Mouse (Mus musculus): Measurements from ENCODE around the gene Arid2. TPM values are rescaled to one million over a fixed set of nuclear protein-coding genes. Genes with fewer than 3 reads are reported as not detected.

The Arid2 gene
- polyA plus RNA-seq, 1 experiment from 2014 or later, result 36.5 TPM

DNA sequence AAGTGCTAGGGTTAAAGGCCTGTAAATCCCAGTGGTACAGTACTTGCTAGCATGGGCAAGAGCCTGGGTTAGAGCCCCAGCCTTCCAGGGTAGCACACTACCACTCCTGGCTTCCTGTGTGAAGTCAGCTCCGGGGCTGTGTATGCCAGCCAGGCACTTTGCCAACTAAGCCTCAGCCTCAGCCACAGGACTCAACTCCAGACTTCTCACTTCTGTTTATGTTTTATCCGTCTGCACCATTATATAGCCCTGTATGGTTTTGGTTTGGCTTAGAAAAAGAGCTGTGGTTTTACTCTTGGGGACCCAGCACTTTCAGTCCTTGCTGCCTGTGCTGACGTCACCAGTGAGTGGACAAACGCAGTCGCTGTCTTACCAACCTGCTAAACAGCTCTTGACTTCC lies 89.9 kb downstream of the Arid2 start:
- Histone ChIP-seq H3K36me3 (peaks cover 79% of the 10 kb centered on the region), H3K27ac (0 out of 2 replicates have a peak overlapping the region, but pooled peaks have one; percentile 23)
- WGBS, result 90% methylated on average over 5 of the region's 5 CpGs

DNA sequence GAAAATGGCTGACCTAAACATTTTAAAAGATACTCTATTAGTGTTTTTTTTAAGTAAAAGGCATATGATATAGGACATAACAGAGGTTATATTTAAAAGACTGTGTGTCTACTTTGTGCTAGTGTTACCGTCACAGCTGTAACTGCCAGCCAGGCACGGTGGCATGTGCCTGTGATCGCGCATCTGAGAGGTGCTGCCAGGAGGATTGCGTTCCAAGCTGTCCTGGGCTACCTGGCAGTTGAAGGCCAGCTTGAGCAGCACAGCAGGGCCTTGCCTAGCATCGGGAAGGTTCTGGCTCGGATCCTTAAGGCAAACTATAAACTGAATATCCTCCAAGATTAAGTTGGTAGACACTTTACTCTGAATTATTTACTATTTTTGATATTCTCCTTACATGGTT lies 90.4 kb downstream of the Arid2 start:
- Histone ChIP-seq H3K4me3 (replicated peaks) (no peak overlapping the region), H3K4me1 (replicated peaks) (no peaks in the 10 kb centered on the region), H3K27ac (no peak overlapping the region), H3K4me2 (no peak overlapping the region), H3K27me3 (no peaks in the 10 kb centered on the region), H3K9me3 (no peaks in the 10 kb centered on the region), H3K36me3 (peaks cover 79% of the 10 kb centered on the region), H3K9ac (replicated peaks) (no peak overlapping the region)
- ATAC-seq (ENCODE audit: insufficient number of reproducible peaks, insufficient read depth, low FRiP score, low TSS enrichment, low read depth), result no peak
- WGBS, result 93% methylated on average over 7 of the region's 7 CpGs

More for the DNA sequence above, 89.9 kb downstream of the Arid2 start:
- Histone ChIP-seq H3K27me3 (no peaks in the 10 kb centered on the region), H3K9me3 (no peaks in the 10 kb centered on the region), H3K4me2 (no peak overlapping the region), H3K4me3 (replicated peaks) (no peak overlapping the region), H3K4me1 (replicated peaks) (no peaks in the 10 kb centered on the region), H3K9ac (replicated peaks) (no peak overlapping the region)
- no peak for ATAC-seq (ENCODE audit: insufficient number of reproducible peaks, insufficient read depth, low FRiP score, low TSS enrichment, low read depth)

DNA sequence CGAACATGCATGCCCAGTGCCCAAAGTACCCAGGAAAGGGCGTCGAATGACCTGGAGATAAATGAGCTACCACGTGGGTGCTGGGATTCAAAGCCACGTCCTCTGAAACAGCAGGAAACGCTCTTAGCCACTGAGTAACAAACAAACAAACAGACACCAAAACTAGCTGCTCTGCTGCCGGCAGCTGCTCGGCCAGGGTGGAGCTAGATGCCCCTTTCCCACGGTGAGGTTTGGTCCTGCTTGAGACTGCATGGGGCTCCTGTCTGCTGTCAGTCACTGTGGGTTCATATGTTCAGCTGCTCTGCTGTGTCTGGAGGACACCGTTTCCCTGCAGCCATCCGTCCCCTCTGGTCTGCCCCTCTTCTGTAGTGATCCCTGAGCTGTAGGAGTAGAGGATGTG lies 94.9 kb downstream of the Arid2 start:
- Histone ChIP-seq H3K36me3 (peaks cover 81% of the 10 kb centered on the region), H3K4me1 (replicated peaks) (no peaks in the 10 kb centered on the region), H3K27ac (no peak overlapping the region), H3K27me3 (no peaks in the 10 kb centered on the region), H3K4me2 (no peak overlapping the region), H3K9me3 (no peaks in the 10 kb centered on the region), H3K4me3 (replicated peaks) (no peak overlapping the region), H3K9ac (replicated peaks) (no peak overlapping the region)
- 89% methylated on average over 11 of the region's 11 CpGs for WGBS
- no peak for ATAC-seq (ENCODE audit: insufficient number of reproducible peaks, insufficient read depth, low FRiP score, low TSS enrichment, low read depth)

DNA sequence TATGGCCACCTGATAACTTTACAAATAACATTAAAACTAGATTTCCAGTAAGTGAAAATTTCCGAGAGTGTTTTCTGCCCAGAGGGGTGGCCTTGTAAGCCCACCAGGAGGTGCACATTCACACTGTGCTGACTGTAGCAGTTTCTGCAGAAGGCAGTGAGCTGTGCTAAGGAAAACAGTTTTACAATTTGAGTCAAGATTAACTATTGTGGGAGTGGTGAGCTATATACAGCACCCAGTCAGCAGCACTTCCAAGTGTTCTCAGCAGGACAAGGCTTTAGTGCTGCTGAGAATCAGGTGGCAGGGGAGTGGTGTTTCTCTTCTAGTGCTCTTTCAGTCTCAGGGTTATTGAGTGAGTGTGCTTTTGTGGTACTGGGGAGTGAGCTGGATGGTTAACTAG lies 101.2 kb downstream of the Arid2 start:
- Histone ChIP-seq H3K9ac (replicated peaks) (no peak overlapping the region), H3K27me3 (no peaks in the 10 kb centered on the region), H3K9me3 (no peaks in the 10 kb centered on the region), H3K4me3 (replicated peaks) (no peak overlapping the region), H3K4me2 (no peak overlapping the region), H3K4me1 (replicated peaks) (no peaks in the 10 kb centered on the region), H3K36me3 (peaks cover 80% of the 10 kb centered on the region), H3K27ac (no peak overlapping the region)
- ATAC-seq (ENCODE audit: insufficient number of reproducible peaks, insufficient read depth, low FRiP score, low TSS enrichment, low read depth), result no peak
- 73% methylated on average over 1 of the region's 1 CpGs for WGBS

GRCm38 (mm10) chr15:96392878-96393277 lies 105.6 kb downstream of the Arid2 start:
- H3K9ac ChIP-seq (replicated peaks), result no peak overlapping the region
- H3K27ac ChIP-seq, result no peak overlapping the region
- no peaks in the 10 kb centered on the region for H3K27me3 ChIP-seq
- no peak overlapping the region for H3K4me3 ChIP-seq (replicated peaks)
- H3K9me3 ChIP-seq, result no peaks in the 10 kb centered on the region
- 97% methylated on average over 3 of the region's 3 CpGs for WGBS
- ATAC-seq (ENCODE audit: insufficient number of reproducible peaks, insufficient read depth, low FRiP score, low TSS enrichment, low read depth), result no peak
- no peak overlapping the region for H3K4me2 ChIP-seq
- no peaks in the 10 kb centered on the region for H3K4me1 ChIP-seq (replicated peaks)
- peaks cover 91% of the 10 kb centered on the region for H3K36me3 ChIP-seq

DNA sequence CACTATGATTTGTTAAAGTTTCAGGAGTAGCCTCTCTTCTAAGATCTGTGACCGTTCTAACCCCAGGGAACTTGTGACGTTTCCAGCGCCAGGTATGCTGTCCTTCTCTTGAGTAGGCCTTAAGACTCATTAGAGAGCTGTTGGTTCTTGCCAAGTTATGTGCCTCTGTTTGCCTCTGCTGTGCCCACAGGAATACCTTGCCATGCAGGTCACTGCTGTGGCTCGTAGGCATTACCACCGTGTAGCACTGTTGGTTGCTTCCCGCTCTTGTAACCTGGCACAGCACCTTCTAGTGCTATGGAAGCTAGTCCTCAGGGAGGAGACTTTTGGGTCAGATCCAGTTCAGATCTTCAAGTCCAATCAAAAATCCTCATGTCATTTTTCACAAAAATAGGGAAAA lies 107.8 kb downstream of the Arid2 start:
- WGBS, result 93% methylated on average over 6 of the region's 6 CpGs
- no peaks in the 10 kb centered on the region for H3K4me1 ChIP-seq (replicated peaks)
- H3K4me2 ChIP-seq, result no peak overlapping the region
- ATAC-seq (ENCODE audit: insufficient number of reproducible peaks, insufficient read depth, low FRiP score, low TSS enrichment, low read depth), result no peak
- H3K9ac ChIP-seq (replicated peaks), result no peak overlapping the region
- no peak overlapping the region for H3K4me3 ChIP-seq (replicated peaks)
- H3K27ac ChIP-seq, result no peak overlapping the region
- peaks cover 90% of the 10 kb centered on the region for H3K36me3 ChIP-seq
- no peaks in the 10 kb centered on the region for H3K27me3 ChIP-seq
- no peaks in the 10 kb centered on the region for H3K9me3 ChIP-seq

DNA sequence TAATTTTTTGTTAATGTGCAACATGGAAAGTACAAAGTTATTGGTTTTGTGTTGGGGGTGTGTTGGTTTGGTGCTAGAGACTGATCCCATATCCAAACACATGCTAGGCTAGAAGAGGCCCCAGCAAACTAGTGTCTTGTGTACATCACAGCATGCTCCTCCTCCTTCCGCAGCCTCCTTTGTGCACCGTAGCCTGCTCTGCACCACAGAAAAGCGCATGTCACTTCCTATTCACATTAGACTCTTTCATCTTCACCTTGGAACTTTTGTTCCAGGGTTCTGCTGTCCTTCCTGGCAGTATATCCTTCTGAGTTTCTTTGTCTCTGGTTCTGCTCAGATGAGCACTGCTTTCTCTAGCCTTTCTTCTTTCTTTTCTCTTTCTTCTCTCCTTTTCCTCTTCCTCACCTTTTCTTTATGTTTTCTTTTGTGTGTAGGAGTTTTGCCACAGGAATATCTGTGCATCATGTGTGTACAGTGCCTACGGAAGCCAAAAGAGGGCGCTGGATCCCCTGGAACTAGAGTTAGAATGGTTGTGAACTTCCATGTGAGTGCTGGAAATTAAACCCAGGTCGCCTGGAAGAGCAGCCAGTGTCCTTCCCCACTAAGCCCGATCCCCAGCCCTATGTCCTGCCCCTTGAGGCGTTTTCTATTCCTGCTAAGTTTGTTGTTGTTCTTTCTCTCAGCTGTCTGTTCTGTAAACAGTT lies 109.5 kb downstream of the Arid2 start:
- no peak overlapping the region for H3K9ac ChIP-seq (replicated peaks)
- H3K36me3 ChIP-seq, result peaks cover 87% of the 10 kb centered on the region
- no peak overlapping the region for H3K4me2 ChIP-seq
- no peak overlapping the region for H3K27ac ChIP-seq
- H3K9me3 ChIP-seq, result no peaks in the 10 kb centered on the region
- no peak for ATAC-seq (ENCODE audit: insufficient number of reproducible peaks, insufficient read depth, low FRiP score, low TSS enrichment, low read depth)
- WGBS, result 90% methylated on average over 8 of the region's 8 CpGs
- no peaks in the 10 kb centered on the region for H3K27me3 ChIP-seq
- no peak overlapping the region for H3K4me3 ChIP-seq (replicated peaks)
- H3K4me1 ChIP-seq (replicated peaks), result no peaks in the 10 kb centered on the region

DNA sequence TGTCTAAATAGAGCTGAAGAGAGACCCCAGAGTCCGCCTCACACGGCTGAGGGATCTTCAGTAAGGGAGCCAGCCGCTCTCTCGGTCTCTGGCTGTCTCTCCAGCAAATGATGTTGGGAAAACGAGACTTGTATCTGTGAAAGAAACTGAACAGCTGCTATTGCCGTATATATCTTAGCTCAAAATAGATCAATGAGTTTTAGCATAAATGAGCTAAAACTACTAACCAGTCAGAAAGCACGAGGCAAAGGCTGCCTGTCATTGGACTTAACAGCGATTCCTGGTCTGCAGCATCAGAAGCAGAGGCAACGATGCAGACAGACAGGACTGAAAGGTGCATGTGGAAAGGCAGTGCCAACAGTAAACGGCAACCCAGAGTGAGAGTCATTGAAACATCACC lies 111.0 kb downstream of the Arid2 start:
- WGBS, result 90% methylated on average over 10 of the region's 10 CpGs
- Histone ChIP-seq H3K27ac (no peak overlapping the region), H3K27me3 (no peaks in the 10 kb centered on the region), H3K36me3 (peaks cover 89% of the 10 kb centered on the region), H3K9ac (replicated peaks) (no peak overlapping the region), H3K4me1 (replicated peaks) (no peaks in the 10 kb centered on the region), H3K4me2 (no peak overlapping the region), H3K4me3 (replicated peaks) (no peak overlapping the region), H3K9me3 (no peaks in the 10 kb centered on the region)
- no peak for ATAC-seq (ENCODE audit: insufficient number of reproducible peaks, insufficient read depth, low FRiP score, low TSS enrichment, low read depth)

- no peak overlapping the region for H3K27ac ChIP-seq
- H3K36me3 ChIP-seq, result peaks cover 70% of the 10 kb centered on the region
- H3K27me3 ChIP-seq, result no peaks in the 10 kb centered on the region
- no peak overlapping the region for H3K9ac ChIP-seq (replicated peaks)
- no peaks in the 10 kb centered on the region for H3K4me1 ChIP-seq (replicated peaks)
- H3K4me3 ChIP-seq (replicated peaks), result no peak overlapping the region
- H3K9me3 ChIP-seq, result no peaks in the 10 kb centered on the region
- ATAC-seq (ENCODE audit: insufficient number of reproducible peaks, insufficient read depth, low FRiP score, low TSS enrichment, low read depth), result no peak
- H3K4me2 ChIP-seq, result no peak overlapping the region
- WGBS, result 83% methylated on average over 5 of the region's 5 CpGs
Measured at GRCm38 (mm10) chr15:96405548-96405947, 118.2 kb downstream of the Arid2 start.

- Histone ChIP-seq H3K9ac (replicated peaks) (no peak overlapping the region), H3K4me3 (replicated peaks) (no peak overlapping the region), H3K9me3 (no peaks in the 10 kb centered on the region), H3K27ac (no peak overlapping the region), H3K4me1 (replicated peaks) (no peaks in the 10 kb centered on the region), H3K27me3 (no peaks in the 10 kb centered on the region), H3K36me3 (peaks cover 69% of the 10 kb centered on the region), H3K4me2 (no peak overlapping the region)
- WGBS, result 79% methylated on average over 4 of the region's 4 CpGs
- no peak for ATAC-seq (ENCODE audit: insufficient number of reproducible peaks, insufficient read depth, low FRiP score, low TSS enrichment, low read depth)
Measured at GRCm38 (mm10) chr15:96406253-96406652, 118.9 kb downstream of the Arid2 start.

- Histone ChIP-seq H3K4me3 (replicated peaks) (no peak overlapping the region), H3K27ac (no peak overlapping the region), H3K36me3 (peaks cover 67% of the 10 kb centered on the region), H3K4me1 (replicated peaks) (no peaks in the 10 kb centered on the region), H3K9me3 (no peaks in the 10 kb centered on the region), H3K9ac (replicated peaks) (no peak overlapping the region), H3K27me3 (no peaks in the 10 kb centered on the region), H3K4me2 (no peak overlapping the region)
- WGBS, result 79% methylated on average over 2 of the region's 2 CpGs
- no peak for ATAC-seq (ENCODE audit: insufficient number of reproducible peaks, insufficient read depth, low FRiP score, low TSS enrichment, low read depth)
Measured at GRCm38 (mm10) chr15:96407151-96407550, 119.8 kb downstream of the Arid2 start.

GRCm38 (mm10) chr15:96408717-96409121 lies 121.4 kb downstream of the Arid2 start:
- H3K4me3 ChIP-seq (replicated peaks), result no peak overlapping the region
- ATAC-seq (ENCODE audit: insufficient number of reproducible peaks, insufficient read depth, low FRiP score, low TSS enrichment, low read depth), result no peak; the same call in 1 of the 2 replicates
- H3K27ac ChIP-seq, result no peak overlapping the region
- no peaks in the 10 kb centered on the region for H3K4me1 ChIP-seq (replicated peaks)
- H3K9me3 ChIP-seq, result no peaks in the 10 kb centered on the region
- H3K9ac ChIP-seq (replicated peaks), result no peak overlapping the region
- no peaks in the 10 kb centered on the region for H3K27me3 ChIP-seq
- H3K36me3 ChIP-seq, result peaks cover 67% of the 10 kb centered on the region
- 90% methylated on average over 6 of the region's 6 CpGs for WGBS
- no peak overlapping the region for H3K4me2 ChIP-seq

All from limb, embryonic 12.5 days (tissue).